Mouse (Mus musculus) myocyte (in vitro differentiated cells): ENCODE data around the gene Fam104a.

Experiments
- CEBPB ChIP-seq: IDR thresholded peaks from 2 replicates; pipeline ENCODE4 v1.6.1; 2011; ENCODE audit warnings: mild to moderate bottlenecking, moderate library complexity; ENCODE audit not compliant: poor library complexity, insufficient read depth, severe bottlenecking
- E2F4 ChIP-seq: IDR thresholded peaks from one replicate; pipeline ENCODE4 v1.6.1; 2011; ENCODE audit warnings: mild to moderate bottlenecking, control low read depth, moderate library complexity; ENCODE audit not compliant: insufficient read depth
- POLR2A ChIP-seq: IDR thresholded peaks from one replicate; pipeline ENCODE4 v1.6.1; 2011; ENCODE audit warnings: low read depth, mild to moderate bottlenecking, control low read depth, moderate library complexity; ENCODE audit not compliant: insufficient read length

DNA sequence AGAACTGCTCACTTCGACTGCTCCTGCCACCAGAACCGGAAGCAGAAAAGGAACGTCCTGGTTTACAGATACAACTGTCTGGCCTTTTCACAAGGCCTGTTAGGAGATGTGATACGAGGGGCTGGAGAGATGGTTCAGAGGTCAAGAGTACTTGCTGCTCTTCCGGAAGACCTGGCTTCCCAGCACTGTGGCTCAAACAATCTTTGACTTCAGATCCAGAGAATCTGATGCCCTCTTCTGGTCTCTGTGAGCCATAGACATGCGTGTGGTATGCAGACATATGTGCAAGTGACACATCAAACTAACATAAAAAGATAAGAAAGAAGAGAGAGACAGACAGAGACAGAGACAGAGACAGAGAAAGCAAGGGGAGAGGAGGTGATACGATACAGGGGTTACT lies 51.7 kb downstream of the Fam104a start:
- no peak for TF ChIP-seq CEBPB
- TF ChIP-seq E2F4 = no peak
- no peak for TF ChIP-seq POLR2A
